Mouse (Mus musculus): Measurements from ENCODE around the gene Rab42.

DNA sequence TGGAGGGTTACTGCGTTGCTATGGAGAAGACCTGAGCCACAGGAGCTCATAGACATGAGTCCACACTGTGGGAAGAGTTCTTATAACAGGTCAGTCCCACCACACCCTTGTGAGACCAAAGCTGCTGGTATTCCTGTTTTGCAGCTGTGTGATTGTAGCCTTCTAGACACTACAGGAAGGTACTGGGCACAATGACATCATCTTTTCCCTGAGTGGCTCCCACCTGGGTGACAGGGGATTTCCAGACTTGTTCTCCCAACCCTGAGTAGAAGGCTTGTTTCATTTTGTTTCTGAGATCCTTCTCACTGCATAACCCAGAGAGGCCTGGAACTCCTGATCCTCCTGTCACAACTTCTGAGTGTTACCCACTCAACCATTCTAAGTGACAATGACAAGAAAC lies 3.3 kb downstream of the Rab42 start:
- TF ChIP-seq CTCF (conservative IDR thresholded peaks at IDR 0.05; ENCODE audit: insufficient read depth, insufficient read length, low read depth, low read length): no peak
- TF ChIP-seq POLR2A (IDR thresholded peaks at IDR 0.05; ENCODE audit: low read depth, low read length): no peak
